Mouse (Mus musculus): ENCODE data around the gene Zfp655. TPM values are rescaled to one million over a fixed set of nuclear protein-coding genes. Genes with fewer than 3 reads are reported as not detected.

The Zfp655 gene
- polyA plus RNA-seq (2011; ENCODE audit: insufficient read depth, insufficient read length, low read depth, missing spikeins) = 72.0 and 79.3 TPM in 2 replicates

DNA sequence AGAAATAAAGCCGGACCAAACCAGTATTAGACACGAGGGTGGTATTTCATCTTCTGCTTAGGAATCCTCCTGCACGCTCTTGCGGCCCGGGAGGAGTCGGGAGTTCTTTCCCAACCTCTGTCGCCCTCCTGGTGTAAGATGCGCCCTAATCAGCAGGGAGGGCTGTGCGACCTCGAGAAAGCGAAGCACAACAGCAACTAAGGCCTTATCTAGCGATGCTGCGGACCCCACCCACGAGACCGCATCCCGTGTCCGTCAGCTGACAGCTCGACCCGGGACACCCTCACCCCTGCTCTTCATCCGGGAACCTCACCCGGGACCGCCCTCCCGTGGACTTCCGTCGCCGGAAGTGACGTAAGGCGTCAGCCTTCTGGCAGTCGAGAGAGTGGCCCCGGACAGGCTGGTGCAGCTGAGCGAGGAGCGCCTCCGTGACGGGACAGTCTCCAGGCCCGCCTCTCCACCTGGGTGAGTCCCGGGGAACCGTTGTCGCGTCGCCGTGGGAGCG is at the start of gene Zfp655:
Gene Zfp655, plus strand, starts transcription at position 349 of the 505 bp plus-strand sequence.
- no peaks in the 10 kb centered on the region for H3K9me3 ChIP-seq (replicated peaks; ENCODE audit: control insufficient read depth, insufficient read depth, low read length, poor library complexity, severe bottlenecking)
- H3K9ac ChIP-seq (ENCODE audit: low read depth, poor library complexity, severe bottlenecking) = peak within 1 kb of the TSS; percentile 88
- H3K27me3 ChIP-seq (ENCODE audit: control insufficient read depth, insufficient read depth, low read length, poor library complexity, severe bottlenecking) = no peaks in the 10 kb centered on the region
- peak; percentile 91 for TF ChIP-seq EP300 (IDR thresholded peaks at IDR 0.05; ENCODE audit: insufficient read depth, low read depth, low read length)
- TF ChIP-seq POLR2A (IDR thresholded peaks at IDR 0.05; ENCODE audit: insufficient read depth, low read length) = peak; percentile 92
- TF ChIP-seq CTCF (IDR thresholded peaks at IDR 0.05; ENCODE audit: low read depth, low read length) = no peak
- H3K4me3 ChIP-seq (ENCODE audit: low read depth, low read length) = peak within 1 kb of the TSS; percentile 79
- H3K27ac ChIP-seq (ENCODE audit: insufficient read depth, low read length) = peak within 1 kb of the TSS; percentile 76
- H3K4me1 ChIP-seq (ENCODE audit: control insufficient read depth, insufficient read depth, low read length) = no peaks in the 10 kb centered on the region
- H3K36me3 ChIP-seq (ENCODE audit: control insufficient read depth, insufficient read depth, low read length, poor library complexity, severe bottlenecking) = peaks cover 33% of the 10 kb centered on the region

DNA sequence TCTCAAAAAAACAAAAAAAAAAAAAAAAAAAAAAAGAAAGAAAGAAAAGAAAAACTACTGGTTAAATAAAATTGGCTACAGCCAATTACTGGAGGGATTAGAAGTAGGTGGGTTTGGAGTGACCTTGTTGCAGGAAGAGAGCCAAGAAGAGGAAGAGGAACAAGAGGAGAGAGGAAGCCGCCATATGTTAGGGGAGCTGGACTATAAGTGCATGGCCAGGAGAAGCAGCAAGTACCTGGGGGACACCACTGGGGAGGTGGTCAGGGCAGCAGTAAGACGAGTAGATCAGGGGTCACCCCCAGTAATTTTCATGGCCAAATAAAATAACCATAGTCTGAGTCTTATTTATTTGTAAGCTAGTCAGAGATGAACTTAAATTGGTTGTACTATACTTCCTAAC is 46.3 kb upstream of the Zfp655 start:
- Histone ChIP-seq H3K9me3 (replicated peaks; ENCODE audit: control insufficient read depth, insufficient read depth, low read length, poor library complexity, severe bottlenecking) (no peaks in the 10 kb centered on the region), H3K4me3 (ENCODE audit: low read depth, low read length) (no peak overlapping the region), H3K9ac (ENCODE audit: low read depth, poor library complexity, severe bottlenecking) (no peak overlapping the region), H3K4me1 (ENCODE audit: control insufficient read depth, insufficient read depth, low read length) (no peaks in the 10 kb centered on the region), H3K27me3 (ENCODE audit: control insufficient read depth, insufficient read depth, low read length, poor library complexity, severe bottlenecking) (no peaks in the 10 kb centered on the region), H3K27ac (ENCODE audit: insufficient read depth, low read length) (no peak overlapping the region), H3K36me3 (ENCODE audit: control insufficient read depth, insufficient read depth, low read length, poor library complexity, severe bottlenecking) (peaks cover 58% of the 10 kb centered on the region)
- TF ChIP-seq CTCF (IDR thresholded peaks at IDR 0.05; ENCODE audit: low read depth, low read length) (no peak), POLR2A (IDR thresholded peaks at IDR 0.05; ENCODE audit: insufficient read depth, low read length) (no peak), EP300 (IDR thresholded peaks at IDR 0.05; ENCODE audit: insufficient read depth, low read depth, low read length) (no peak)

DNA sequence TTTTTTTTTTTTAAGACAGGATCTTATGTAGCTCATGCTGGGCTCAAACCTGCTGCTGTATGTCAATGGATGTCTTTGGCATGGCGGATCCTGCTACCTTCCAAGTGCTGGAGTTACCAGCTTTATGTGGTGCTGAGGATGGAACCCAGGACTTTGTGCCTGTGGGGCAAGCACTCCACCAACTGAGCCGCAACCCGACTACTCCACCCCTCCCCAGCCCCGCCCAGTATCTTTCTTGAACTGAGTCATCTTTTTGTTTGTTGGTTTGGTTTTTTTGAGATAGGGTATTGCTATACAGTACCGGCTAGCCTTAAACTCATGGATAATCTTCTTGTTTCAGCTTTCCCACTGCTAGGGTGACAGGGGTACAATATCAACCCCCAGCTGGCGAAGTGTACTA is 42.1 kb upstream of the Zfp655 start:
- TF ChIP-seq EP300 (IDR thresholded peaks at IDR 0.05; ENCODE audit: insufficient read depth, low read depth, low read length) (no peak), CTCF (IDR thresholded peaks at IDR 0.05; ENCODE audit: low read depth, low read length) (no peak), POLR2A (IDR thresholded peaks at IDR 0.05; ENCODE audit: insufficient read depth, low read length) (no peak)
- Histone ChIP-seq H3K36me3 (ENCODE audit: control insufficient read depth, insufficient read depth, low read length, poor library complexity, severe bottlenecking) (peaks cover 30% of the 10 kb centered on the region), H3K4me3 (ENCODE audit: low read depth, low read length) (no peak overlapping the region), H3K27ac (ENCODE audit: insufficient read depth, low read length) (no peak overlapping the region), H3K4me1 (ENCODE audit: control insufficient read depth, insufficient read depth, low read length) (no peaks in the 10 kb centered on the region), H3K9me3 (replicated peaks; ENCODE audit: control insufficient read depth, insufficient read depth, low read length, poor library complexity, severe bottlenecking) (no peaks in the 10 kb centered on the region), H3K27me3 (ENCODE audit: control insufficient read depth, insufficient read depth, low read length, poor library complexity, severe bottlenecking) (no peaks in the 10 kb centered on the region), H3K9ac (ENCODE audit: low read depth, poor library complexity, severe bottlenecking) (no peak overlapping the region)

DNA sequence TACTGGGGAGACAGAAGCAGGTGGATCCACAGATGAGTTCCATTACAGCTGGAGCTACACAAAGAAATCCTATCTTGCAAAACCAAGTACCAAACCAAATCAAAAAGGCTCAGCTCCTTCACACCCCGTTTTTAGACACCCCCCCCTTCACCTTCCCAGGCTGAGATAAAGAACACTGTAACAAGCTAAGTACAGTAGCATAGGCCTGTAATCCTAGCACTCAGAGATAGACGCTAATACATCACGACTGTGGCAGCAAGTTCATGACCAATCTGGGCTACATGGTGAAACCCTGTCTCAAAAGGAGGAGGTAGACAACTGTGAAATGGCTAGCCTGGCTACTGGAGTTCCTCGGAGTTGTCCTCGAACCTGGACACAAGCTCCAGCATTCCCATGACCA is 41.1 kb upstream of the Zfp655 start:
- H3K4me1 ChIP-seq (ENCODE audit: control insufficient read depth, insufficient read depth, low read length) = no peaks in the 10 kb centered on the region
- H3K9me3 ChIP-seq (replicated peaks; ENCODE audit: control insufficient read depth, insufficient read depth, low read length, poor library complexity, severe bottlenecking) = no peaks in the 10 kb centered on the region
- H3K27ac ChIP-seq (ENCODE audit: insufficient read depth, low read length) = no peak overlapping the region
- H3K9ac ChIP-seq (ENCODE audit: low read depth, poor library complexity, severe bottlenecking) = peak overlapping the region; percentile 85
- no peaks in the 10 kb centered on the region for H3K27me3 ChIP-seq (ENCODE audit: control insufficient read depth, insufficient read depth, low read length, poor library complexity, severe bottlenecking)
- H3K36me3 ChIP-seq (ENCODE audit: control insufficient read depth, insufficient read depth, low read length, poor library complexity, severe bottlenecking) = peaks cover 27% of the 10 kb centered on the region
- peak overlapping the region; percentile 96 for H3K4me3 ChIP-seq (ENCODE audit: low read depth, low read length)
- TF ChIP-seq POLR2A (IDR thresholded peaks at IDR 0.05; ENCODE audit: insufficient read depth, low read length) = no peak
- no peak for TF ChIP-seq EP300 (IDR thresholded peaks at IDR 0.05; ENCODE audit: insufficient read depth, low read depth, low read length)
- no peak for TF ChIP-seq CTCF (IDR thresholded peaks at IDR 0.05; ENCODE audit: low read depth, low read length)

- H3K27ac ChIP-seq (ENCODE audit: insufficient read depth, low read length) = peak overlapping the region; percentile 94
- H3K9me3 ChIP-seq (replicated peaks; ENCODE audit: control insufficient read depth, insufficient read depth, low read length, poor library complexity, severe bottlenecking) = no peaks in the 10 kb centered on the region
- peaks cover 22% of the 10 kb centered on the region for H3K36me3 ChIP-seq (ENCODE audit: control insufficient read depth, insufficient read depth, low read length, poor library complexity, severe bottlenecking)
- TF ChIP-seq EP300 (IDR thresholded peaks at IDR 0.05; ENCODE audit: insufficient read depth, low read depth, low read length) = peak; percentile 26; the same call in 1 of the 2 replicates
- TF ChIP-seq POLR2A (IDR thresholded peaks at IDR 0.05; ENCODE audit: insufficient read depth, low read length) = peak; percentile 80
- TF ChIP-seq CTCF (IDR thresholded peaks at IDR 0.05; ENCODE audit: low read depth, low read length) = no peak
- no peaks in the 10 kb centered on the region for H3K27me3 ChIP-seq (ENCODE audit: control insufficient read depth, insufficient read depth, low read length, poor library complexity, severe bottlenecking)
- H3K9ac ChIP-seq (ENCODE audit: low read depth, poor library complexity, severe bottlenecking) = peak overlapping the region; percentile 85
- no peaks in the 10 kb centered on the region for H3K4me1 ChIP-seq (ENCODE audit: control insufficient read depth, insufficient read depth, low read length)
- H3K4me3 ChIP-seq (ENCODE audit: low read depth, low read length) = peak overlapping the region; percentile 96
These were observed 40.4 kb upstream of the Zfp655 start for GRCm38 (mm10) chr5:145190875-145191798.

GRCm38 (mm10) chr5:145191962-145192361 is 39.6 kb upstream of the Zfp655 start, which contains the start of gene Atp5j2:
TSS of gene Atp5j2 (minus strand) at chr5:145192062.
- TF ChIP-seq EP300 (IDR thresholded peaks at IDR 0.05; ENCODE audit: insufficient read depth, low read depth, low read length) = no peak
- TF ChIP-seq CTCF (IDR thresholded peaks at IDR 0.05; ENCODE audit: low read depth, low read length) = no peak
- no peak for TF ChIP-seq POLR2A (IDR thresholded peaks at IDR 0.05; ENCODE audit: insufficient read depth, low read length)
- H3K9ac ChIP-seq (ENCODE audit: low read depth, poor library complexity, severe bottlenecking) = peak within 1 kb of the TSS; percentile 85
- peak within 1 kb of the TSS; percentile 94 for H3K27ac ChIP-seq (ENCODE audit: insufficient read depth, low read length)
- H3K36me3 ChIP-seq (ENCODE audit: control insufficient read depth, insufficient read depth, low read length, poor library complexity, severe bottlenecking) = peaks cover 14% of the 10 kb centered on the region
- H3K4me3 ChIP-seq (ENCODE audit: low read depth, low read length) = peak within 1 kb of the TSS; percentile 96
- H3K27me3 ChIP-seq (ENCODE audit: control insufficient read depth, insufficient read depth, low read length, poor library complexity, severe bottlenecking) = no peaks in the 10 kb centered on the region
- no peaks in the 10 kb centered on the region for H3K4me1 ChIP-seq (ENCODE audit: control insufficient read depth, insufficient read depth, low read length)
- no peaks in the 10 kb centered on the region for H3K9me3 ChIP-seq (replicated peaks; ENCODE audit: control insufficient read depth, insufficient read depth, low read length, poor library complexity, severe bottlenecking)

All from ES-Bruce4 (cell line).